15 mouse cellular contexts compared by ENCODE assay signal in genomic region chr9:24878384-24879174, GRCm38 (mm10).
DNase-seq lines count a peak whose midpoint lies in the region; ATAC-seq and TF ChIP-seq lines count a peak whose summit lies in the region.
"Had no signal": no experiment of that assay in that cellular context is flagged by ENCODE, and none has a peak within 500 bp of the region (broad histone marks: within the 10 kb centered on the region; RNA-seq: fewer than 3 reads in every experiment).

No protein-coding gene starts in this region.

- H3K4me2 ChIP-seq in heart, embryonic 11.5 days, result no peak overlapping the region
- no peak overlapping the region for H3K4me2 ChIP-seq in embryonic facial prominence, embryonic 12.5 days (replicated peaks)
- H3K4me2 ChIP-seq in hindbrain, embryonic 13.5 days, result no peak overlapping the region
- no peak overlapping the region for H3K4me2 ChIP-seq in lung, postnatal 0 days (replicated peaks; ENCODE audit: low read depth, low read length)
- H3K4me2 ChIP-seq: neural tube, embryonic 13.5 days had no signal

- no peak for TF ChIP-seq POLR2A in ES-Bruce4 (IDR thresholded peaks at IDR 0.05; ENCODE audit: insufficient read depth, low read length)

- H3K27me3 ChIP-seq in heart, embryonic 11.5 days (ENCODE audit: control insufficient read depth, insufficient read depth, low read length), result no peaks in the 10 kb centered on the region
- H3K27me3 ChIP-seq in ES-Bruce4 (ENCODE audit: control insufficient read depth, insufficient read depth, low read length, poor library complexity, severe bottlenecking), result no peaks in the 10 kb centered on the region
- H3K27me3 ChIP-seq in embryonic facial prominence, embryonic 12.5 days, result no peaks in the 10 kb centered on the region
- H3K27me3 ChIP-seq in hindbrain, embryonic 13.5 days, result peaks cover 34% of the 10 kb centered on the region
- H3K27me3 ChIP-seq in lung, postnatal 0 days (replicated peaks; ENCODE audit: insufficient read depth, low read length), result no peaks in the 10 kb centered on the region
- H3K27me3 ChIP-seq: neural tube, embryonic 13.5 days had no signal

- DNase-seq in heart, adult 11 months, result peak; percentile 64
- DNase-seq in lung, postnatal 0 days (ENCODE audit: low spot score), result no peak
- DNase-seq in cerebellum, postnatal 36 days, result no peak
- DNase-seq in cerebellum, adult 11-12 months, result no peak
- DNase-seq: cerebellum, postnatal 25 days; gastrocnemius, postnatal 14 days; kidney, postnatal 10 days; right cerebral cortex, postnatal 25 days; thymus, postnatal 4 days had no signal

- WGBS in heart, embryonic 11.5 days (ENCODE audit: insufficient replicate concordance), result 46% methylated on average over 8 of the region's 8 CpGs
- 29% methylated on average over 8 of the region's 8 CpGs for WGBS in embryonic facial prominence, embryonic 12.5 days
- 20% methylated on average over 8 of the region's 8 CpGs for WGBS in hindbrain, embryonic 13.5 days
- 71% methylated on average over 8 of the region's 8 CpGs for WGBS in lung, postnatal 0 days

- H3K36me3 ChIP-seq in heart, embryonic 11.5 days (ENCODE audit: control insufficient read depth, insufficient read depth, low read length), result no peaks in the 10 kb centered on the region
- H3K36me3 ChIP-seq in ES-Bruce4 (ENCODE audit: control insufficient read depth, insufficient read depth, low read length, poor library complexity, severe bottlenecking), result no peaks in the 10 kb centered on the region
- no peaks in the 10 kb centered on the region for H3K36me3 ChIP-seq in embryonic facial prominence, embryonic 12.5 days
- no peaks in the 10 kb centered on the region for H3K36me3 ChIP-seq in hindbrain, embryonic 13.5 days
- H3K36me3 ChIP-seq in lung, postnatal 0 days (ENCODE audit: insufficient read depth, low read length), result no peaks in the 10 kb centered on the region
- H3K36me3 ChIP-seq: neural tube, embryonic 13.5 days had no signal

- H3K9ac ChIP-seq in heart, embryonic 11.5 days (ENCODE audit: low read depth, low read length), result no peak overlapping the region
- no peak overlapping the region for H3K9ac ChIP-seq in ES-Bruce4 (ENCODE audit: low read depth, poor library complexity, severe bottlenecking)
- no peak overlapping the region for H3K9ac ChIP-seq in embryonic facial prominence, embryonic 12.5 days
- H3K9ac ChIP-seq in hindbrain, embryonic 13.5 days, result no peak overlapping the region
- no peak overlapping the region for H3K9ac ChIP-seq in lung, postnatal 0 days (replicated peaks; ENCODE audit: low read depth)
- H3K9ac ChIP-seq: neural tube, embryonic 13.5 days had no signal

- TF ChIP-seq CTCF in ES-Bruce4 (IDR thresholded peaks at IDR 0.05; ENCODE audit: low read depth, low read length), result no peak
- TF ChIP-seq CTCF in lung, postnatal 0 days (IDR thresholded peaks at IDR 0.05), result no peak

- peaks cover 29% of the 10 kb centered on the region for H3K4me1 ChIP-seq in heart, embryonic 11.5 days (ENCODE audit: control insufficient read depth, insufficient read depth, low read length)
- H3K4me1 ChIP-seq in ES-Bruce4 (ENCODE audit: control insufficient read depth, insufficient read depth, low read length), result peaks cover 1% of the 10 kb centered on the region
- no peaks in the 10 kb centered on the region for H3K4me1 ChIP-seq in embryonic facial prominence, embryonic 12.5 days
- H3K4me1 ChIP-seq in hindbrain, embryonic 13.5 days (replicated peaks), result peaks cover 12% of the 10 kb centered on the region
- H3K4me1 ChIP-seq in lung, postnatal 0 days (ENCODE audit: insufficient read depth, low read depth, low read length), result no peaks in the 10 kb centered on the region

- no peak for ATAC-seq in heart, embryonic 11.5 days (replicated peaks; ENCODE audit: insufficient number of reproducible peaks, low FRiP score, low TSS enrichment)
- peak; percentile 81; the same call in 1 of the 2 replicates for ATAC-seq in embryonic facial prominence, embryonic 12.5 days (ENCODE audit: insufficient number of reproducible peaks, insufficient read depth, low FRiP score, low TSS enrichment)
- ATAC-seq in hindbrain, embryonic 13.5 days (ENCODE audit: low FRiP score), result peak; percentile 43; the same call in 1 of the 2 replicates
- ATAC-seq in lung, postnatal 0 days, result no peak
- ATAC-seq: intestine, embryonic 16.5 days had no signal

- no peak overlapping the region for H3K27ac ChIP-seq in heart, embryonic 11.5 days (ENCODE audit: low read depth, low read length)
- H3K27ac ChIP-seq in ES-Bruce4 (ENCODE audit: insufficient read depth, low read length), result no peak overlapping the region
- no peak overlapping the region for H3K27ac ChIP-seq in embryonic facial prominence, embryonic 12.5 days
- no peak overlapping the region for H3K27ac ChIP-seq in hindbrain, embryonic 13.5 days
- no peak overlapping the region for H3K27ac ChIP-seq in lung, postnatal 0 days (ENCODE audit: low read length)
- H3K27ac ChIP-seq: neural tube, embryonic 13.5 days had no signal

- TF ChIP-seq EP300 in ES-Bruce4 (IDR thresholded peaks at IDR 0.05; ENCODE audit: insufficient read depth, low read depth, low read length), result peak; percentile 67
- TF ChIP-seq EP300 in lung, postnatal 0 days (IDR thresholded peaks at IDR 0.05), result no peak

- H3K9me3 ChIP-seq in heart, embryonic 11.5 days (replicated peaks; ENCODE audit: control insufficient read depth, low read length), result no peaks in the 10 kb centered on the region
- no peaks in the 10 kb centered on the region for H3K9me3 ChIP-seq in ES-Bruce4 (replicated peaks; ENCODE audit: control insufficient read depth, insufficient read depth, low read length, poor library complexity, severe bottlenecking)
- no peaks in the 10 kb centered on the region for H3K9me3 ChIP-seq in embryonic facial prominence, embryonic 12.5 days
- no peaks in the 10 kb centered on the region; the same call in 1 of the 2 replicates for H3K9me3 ChIP-seq in hindbrain, embryonic 13.5 days
- H3K9me3 ChIP-seq in lung, postnatal 0 days (ENCODE audit: low read length), result no peaks in the 10 kb centered on the region
- H3K9me3 ChIP-seq: neural tube, embryonic 13.5 days had no signal

- H3K4me3 ChIP-seq in heart, embryonic 11.5 days (ENCODE audit: low read depth, low read length), result no peak overlapping the region
- H3K4me3 ChIP-seq in ES-Bruce4 (ENCODE audit: low read depth, low read length), result no peak overlapping the region
- no peak overlapping the region for H3K4me3 ChIP-seq in embryonic facial prominence, embryonic 12.5 days
- H3K4me3 ChIP-seq in hindbrain, embryonic 13.5 days, result no peak overlapping the region
- no peak overlapping the region for H3K4me3 ChIP-seq in lung, postnatal 0 days (ENCODE audit: low read depth, low read length)
- H3K4me3 ChIP-seq: neural tube, embryonic 13.5 days had no signal

Comparison
In these comparisons a context has a peak if more than half of its experiments do, and no peak if none do; other contexts are left out.
1. ATAC-seq: peak in embryonic facial prominence, embryonic 12.5 days (single experiment) and hindbrain, embryonic 13.5 days (single experiment); none in heart, embryonic 11.5 days (single experiment) and lung, postnatal 0 days (single experiment).